Mouse (Mus musculus) c-Kit-positive CD71-positive TER-119-negative erythroid progenitor cells, embryonic 14.5 days (primary cell): ENCODE measurements around the gene Lrat.
A peak's percentile ranks its signal among the peaks of the same experiment; 100 is the strongest.

Experiments
- DNase-seq: peaks from one replicate; pipeline ENCODE4 v3.0.0-alpha.2; 2013; ENCODE audit warnings: low read depth

Lrat gene

DNA sequence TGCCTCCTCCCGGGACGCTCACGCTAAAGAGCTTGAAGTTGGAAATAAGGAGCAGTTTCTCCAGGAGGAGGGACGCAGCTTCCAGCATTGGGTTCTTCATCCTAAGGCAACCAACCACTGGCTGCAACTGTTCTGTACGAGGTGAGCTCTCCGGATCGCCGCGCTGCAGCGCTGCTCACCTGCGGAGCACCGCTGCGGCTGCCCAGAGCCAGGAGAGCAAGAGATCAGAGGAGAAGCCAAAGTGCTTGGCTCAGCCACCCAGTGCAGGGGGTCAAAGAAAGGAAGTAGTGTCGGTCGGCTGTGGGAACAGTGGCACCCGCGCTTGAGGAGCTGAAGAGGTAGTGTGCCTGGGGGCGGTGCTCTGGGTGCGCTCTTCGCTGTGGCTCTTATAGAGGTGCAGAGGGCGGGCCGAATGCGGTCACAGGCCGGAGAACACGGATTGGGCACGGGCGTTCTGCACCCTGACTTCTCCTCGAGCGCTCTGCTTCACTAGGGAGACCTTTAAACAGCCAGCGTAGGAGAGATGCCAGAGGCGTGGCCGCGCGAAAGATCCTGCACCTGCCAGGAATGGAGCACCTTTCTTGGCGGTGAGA is at the start of gene Lrat:
TSS of gene Lrat (minus strand) at position 361 of the 593 bp plus-strand sequence.
- no peak for DNase-seq

DNA sequence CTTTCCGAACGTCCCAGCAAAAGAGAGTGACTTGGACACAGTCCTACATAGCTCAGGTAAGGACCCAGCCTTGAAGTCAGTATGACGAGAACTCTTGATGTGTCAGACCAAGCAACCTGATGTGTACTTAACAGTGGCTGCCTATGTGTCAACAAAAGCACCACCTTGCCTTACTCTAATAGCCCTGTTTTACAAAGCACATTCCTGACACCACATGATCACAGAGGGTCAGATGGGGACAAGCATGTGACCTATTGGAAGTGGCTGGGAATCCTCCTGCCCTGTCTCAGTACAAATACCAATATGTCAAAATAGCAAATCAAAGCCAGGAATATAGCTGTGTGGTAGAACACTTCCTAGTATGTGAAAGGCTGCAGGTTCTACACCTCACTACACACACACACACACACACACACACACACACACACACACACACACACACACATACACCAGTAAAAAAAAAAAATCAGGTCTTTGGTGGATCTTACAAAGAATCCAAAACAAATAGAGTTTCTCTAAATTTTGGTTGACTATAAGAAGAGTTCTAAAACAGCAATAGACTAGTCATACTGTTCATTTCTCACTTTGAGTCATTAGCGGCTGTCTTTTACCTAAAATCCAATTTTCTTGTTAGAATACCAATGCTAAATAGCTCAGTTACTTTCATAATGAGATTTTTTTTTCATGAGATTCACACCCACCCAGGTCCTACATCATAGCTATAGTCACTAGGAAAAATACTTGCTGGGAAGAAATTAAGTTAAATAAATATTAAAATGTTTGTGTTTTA is 48.6 kb upstream of the Lrat start:
- no peak for DNase-seq

DNA sequence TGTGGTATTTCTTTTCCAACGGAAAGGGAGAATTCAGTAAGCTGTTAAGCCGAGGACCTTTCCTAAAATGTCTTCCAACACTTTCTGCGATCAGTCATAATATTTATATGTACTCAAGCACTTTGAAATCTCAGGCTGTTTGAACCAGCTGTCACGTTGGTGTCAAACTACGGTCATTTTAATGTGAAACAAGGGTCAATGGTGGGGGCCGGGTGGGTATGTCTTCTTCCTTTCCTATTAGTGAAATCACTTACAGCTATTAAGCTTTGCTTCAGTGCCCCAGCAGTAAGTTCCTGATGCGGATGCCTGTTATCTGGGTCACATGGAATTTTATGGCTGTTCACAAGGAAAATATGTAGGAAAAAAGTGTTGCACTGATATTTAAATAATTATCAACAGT is 46.9 kb upstream of the Lrat start:
- no peak for DNase-seq

DNA sequence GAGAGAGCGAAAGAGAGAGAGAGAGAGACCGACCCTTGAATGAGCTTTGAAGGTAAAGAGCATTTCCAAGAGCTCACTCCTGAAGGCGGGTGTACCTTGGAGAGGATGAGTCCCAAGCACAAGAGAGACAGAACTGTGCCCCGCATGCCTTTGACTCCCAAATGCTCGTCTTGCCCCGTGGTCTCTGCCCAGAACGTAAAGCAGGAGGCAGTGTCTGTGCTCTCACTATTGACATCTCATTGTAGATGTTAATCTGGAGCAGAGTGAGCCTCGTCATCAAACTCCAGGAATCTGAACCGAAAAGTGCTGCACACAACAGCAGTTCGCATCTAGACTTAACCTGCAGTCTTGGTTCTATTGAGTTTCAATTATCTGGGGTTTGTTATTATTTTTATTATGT is 46.4 kb upstream of the Lrat start:
- no peak for DNase-seq

DNA sequence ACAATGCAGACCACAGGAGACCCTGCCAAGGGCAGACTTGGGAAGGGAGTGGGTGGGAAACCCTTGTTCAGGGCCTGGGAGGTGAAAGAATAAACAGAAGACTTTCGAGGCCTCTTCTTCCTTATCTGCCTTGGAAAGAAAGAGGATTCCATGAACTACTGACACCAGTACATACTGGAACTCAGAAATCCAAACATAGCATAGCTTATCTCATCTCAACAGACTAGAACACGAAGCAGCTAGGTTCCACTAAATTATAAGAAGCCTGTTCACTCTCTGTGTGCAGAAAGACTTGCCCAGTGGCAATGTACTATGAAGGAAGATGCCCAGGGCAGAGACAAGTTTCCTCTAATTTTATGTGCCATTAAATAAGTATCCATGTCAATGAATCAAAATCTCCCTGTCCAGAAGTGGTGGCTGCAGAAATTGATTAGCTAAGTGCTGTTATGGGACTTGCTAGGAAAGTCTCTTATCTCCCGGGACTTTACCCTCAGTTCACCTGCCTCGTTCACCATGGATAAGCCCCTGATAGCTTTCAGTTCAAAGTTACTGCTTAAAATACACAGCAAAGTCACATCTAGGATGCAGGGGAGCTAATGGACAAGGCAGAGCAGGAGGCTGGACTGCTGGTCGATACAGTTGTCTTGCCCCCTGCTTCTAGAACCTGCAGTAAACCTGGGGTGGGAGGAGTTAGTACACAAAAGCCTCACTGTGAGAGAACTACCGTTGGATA is 42.8 kb upstream of the Lrat start:
- DNase-seq, result no peak

DNA sequence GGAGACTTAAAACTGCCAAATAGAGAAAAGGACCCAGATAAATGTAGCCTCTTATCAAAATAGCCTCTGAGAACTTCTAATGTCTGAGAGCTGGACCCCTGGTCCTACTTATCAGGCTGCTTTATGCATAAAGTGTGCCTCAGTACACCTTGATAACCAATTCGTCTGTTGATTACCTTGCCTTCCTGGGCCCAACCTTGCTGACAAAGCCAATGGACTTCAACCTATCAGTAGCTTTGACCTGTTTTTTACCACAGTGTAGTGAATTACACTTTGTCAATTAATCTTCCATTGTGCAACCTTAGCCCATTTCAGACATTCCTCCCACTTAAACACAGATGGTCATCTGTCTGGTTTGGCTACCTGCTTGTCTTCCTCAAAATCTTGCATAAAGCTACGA is 24.1 kb upstream of the Lrat start:
- DNase-seq, result no peak

DNA sequence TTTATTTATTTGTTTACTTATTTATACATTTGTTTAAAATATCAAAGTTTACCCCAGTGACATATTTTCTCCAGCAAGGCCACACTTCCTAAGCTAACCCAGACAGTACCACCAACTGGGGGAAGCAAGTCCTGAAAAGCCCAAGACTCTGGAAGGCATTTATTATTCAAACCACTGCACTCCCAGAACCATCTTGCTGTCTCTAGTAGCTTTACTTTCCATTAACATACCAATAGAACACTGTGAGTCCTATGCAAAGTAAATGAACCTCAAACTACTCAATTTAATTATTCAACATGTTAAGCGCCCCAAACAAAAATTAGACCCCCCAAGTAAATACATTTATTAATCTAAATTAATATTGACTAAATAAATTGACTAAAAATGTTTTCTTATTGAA is 11.9 kb upstream of the Lrat start:
- no peak for DNase-seq

DNA sequence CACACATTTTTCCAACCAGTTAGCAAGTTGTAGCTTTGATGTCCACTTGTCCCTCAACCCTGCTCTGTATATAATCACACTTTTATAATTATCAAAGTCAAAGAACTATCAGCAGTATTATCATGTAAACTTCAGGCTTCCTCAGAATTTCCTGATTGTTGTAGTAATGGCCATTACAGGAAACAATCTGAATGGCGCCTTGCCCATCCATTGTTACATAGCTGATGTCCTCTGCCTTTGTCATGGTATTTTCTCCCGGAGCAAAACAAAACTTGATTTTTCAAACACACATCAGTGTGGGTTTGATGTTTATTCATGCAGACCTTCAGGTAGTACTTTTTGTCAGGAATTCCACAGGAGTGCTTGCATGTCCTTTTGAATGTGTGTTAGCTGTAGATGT is 4.9 kb upstream of the Lrat start:
- no peak for DNase-seq

DNA sequence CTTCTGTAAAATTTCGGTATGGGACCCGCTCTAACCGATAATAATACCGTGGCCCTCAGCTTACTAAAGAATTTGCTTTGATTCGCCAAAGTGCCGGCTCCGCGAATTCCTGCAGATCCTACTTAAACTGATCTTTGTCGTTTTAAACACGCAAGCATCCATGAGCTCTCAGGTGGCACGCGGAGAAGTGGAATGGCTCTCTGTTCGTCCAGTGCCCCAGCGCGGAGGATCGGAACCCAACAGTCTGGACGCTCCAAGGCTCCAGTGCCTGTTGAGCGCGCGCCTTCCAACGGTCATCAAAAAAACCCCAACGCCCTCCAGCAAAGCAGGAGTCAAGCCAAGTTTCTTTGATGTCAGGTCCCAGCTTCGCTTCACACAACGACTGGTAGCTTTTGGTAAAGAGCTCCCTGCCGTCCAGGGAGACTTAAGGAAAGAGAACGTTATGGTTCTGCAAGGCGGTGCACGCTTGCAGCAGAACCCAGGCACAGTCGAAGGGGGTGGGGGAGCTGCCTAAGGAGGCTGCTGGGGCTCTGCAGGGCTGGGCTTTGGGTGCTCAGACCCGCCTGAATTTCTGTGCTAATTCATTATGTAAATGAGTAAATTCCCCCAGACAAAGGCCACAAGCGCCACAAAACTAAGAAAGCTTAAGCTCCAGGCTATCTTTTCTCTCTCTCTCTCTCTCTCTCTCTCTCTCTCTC is 587 bp upstream of the Lrat start:
- no peak for DNase-seq

DNA sequence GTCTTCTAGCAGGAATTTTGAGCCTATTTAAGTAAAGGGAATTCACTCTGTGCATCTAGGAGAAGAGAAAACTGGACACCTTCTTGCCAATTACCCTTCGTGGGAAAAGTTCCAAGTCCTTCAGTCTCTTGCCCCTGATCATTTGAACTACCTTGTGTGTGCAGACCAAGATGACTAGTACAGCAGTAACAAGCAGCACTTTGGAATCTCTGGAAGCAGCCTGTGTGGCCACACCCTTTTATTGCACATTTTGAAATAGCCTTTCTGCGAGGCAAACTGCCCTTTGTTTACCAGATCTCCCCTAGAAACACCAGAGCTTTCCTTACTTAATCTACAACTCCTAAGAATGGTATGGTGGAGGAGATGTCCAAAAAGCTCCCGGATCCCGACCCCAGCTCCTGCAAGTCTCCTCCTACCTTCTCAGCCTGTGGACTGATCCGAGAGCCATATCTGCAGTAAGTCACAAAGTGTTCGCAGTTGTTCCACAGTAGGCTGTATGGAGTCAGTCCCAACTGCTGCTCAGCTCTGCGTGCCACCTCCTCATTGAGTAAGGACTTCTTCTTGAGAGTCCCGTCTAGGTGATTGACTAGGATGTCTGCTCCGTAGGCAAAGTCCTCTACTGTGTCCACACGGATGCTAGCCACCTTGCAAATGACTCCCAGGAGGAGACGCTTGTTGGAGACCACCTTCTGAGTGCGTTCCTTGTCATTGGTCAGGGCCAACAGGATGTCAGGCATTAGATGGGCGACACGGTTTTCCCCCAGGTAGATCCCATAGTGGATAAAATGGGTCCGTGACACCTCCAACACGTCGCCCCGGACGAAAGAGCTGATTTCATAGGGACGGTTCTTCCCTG is 788 bp downstream of the Lrat start:
- DNase-seq, result no peak

DNA sequence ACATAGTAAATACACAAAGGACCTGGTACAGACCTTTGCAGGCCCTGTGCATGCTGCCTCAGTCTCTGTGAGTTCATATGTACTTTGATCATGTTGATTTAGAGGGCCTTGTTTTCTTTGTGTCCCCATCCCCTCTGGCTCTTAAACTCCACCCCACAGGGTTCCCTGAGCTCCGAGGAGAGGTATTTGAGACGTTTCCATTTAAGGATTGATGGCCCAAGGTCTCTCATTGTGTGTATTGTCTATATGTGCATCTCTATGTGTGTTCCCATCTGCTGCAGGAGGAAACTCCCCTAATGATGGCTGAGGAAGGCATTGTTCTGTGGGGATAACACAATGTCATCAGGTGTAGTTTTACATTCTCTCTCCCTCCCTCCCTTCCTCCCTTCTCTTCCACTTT is 14.9 kb downstream of the Lrat start:
- no peak for DNase-seq

DNA sequence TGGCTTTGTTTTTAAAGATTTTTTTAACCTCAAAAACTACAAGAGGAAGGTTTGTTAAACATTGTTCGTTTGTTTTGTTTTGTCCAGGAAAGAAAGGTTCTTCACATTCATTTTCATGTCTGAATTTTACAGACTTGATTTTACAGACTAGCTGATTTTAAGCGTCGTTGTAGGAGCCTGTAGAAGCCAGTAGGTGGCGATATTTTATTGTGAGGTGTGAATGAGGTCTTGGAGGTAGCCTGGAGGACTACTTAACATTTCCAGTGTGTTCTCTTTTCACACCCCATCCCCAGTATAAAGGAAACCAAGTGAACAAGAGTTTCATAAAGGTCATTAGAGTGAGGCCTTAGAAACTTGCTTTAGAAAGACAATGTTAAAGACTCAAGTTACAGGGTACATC is 26.5 kb downstream of the Lrat start:
- peak; percentile 4 for DNase-seq

DNA sequence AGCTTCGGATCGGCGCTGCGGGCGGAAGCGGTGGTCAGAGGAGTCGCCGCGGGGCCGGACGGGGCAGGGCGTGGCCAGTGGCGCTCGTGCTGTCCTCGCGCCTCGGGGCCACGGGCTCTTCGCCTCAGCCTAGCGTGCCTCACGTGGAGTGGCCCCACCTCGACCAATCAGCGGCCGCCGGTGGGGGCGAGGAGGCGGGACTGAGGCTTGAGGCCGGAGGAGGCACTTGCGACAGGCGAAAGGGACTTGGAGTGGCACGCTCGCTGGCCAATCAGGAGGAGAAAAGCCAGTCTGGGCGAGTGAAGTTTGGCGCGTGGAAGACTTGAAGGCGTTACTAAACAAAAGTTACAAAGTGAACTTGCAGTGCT is 27.4 kb downstream of the Lrat start, which contains the start of gene Rbm46:
TSS of gene Rbm46 (minus strand) at position 112 of the 368 bp plus-strand sequence.
- DNase-seq, result peak; percentile 1

DNA sequence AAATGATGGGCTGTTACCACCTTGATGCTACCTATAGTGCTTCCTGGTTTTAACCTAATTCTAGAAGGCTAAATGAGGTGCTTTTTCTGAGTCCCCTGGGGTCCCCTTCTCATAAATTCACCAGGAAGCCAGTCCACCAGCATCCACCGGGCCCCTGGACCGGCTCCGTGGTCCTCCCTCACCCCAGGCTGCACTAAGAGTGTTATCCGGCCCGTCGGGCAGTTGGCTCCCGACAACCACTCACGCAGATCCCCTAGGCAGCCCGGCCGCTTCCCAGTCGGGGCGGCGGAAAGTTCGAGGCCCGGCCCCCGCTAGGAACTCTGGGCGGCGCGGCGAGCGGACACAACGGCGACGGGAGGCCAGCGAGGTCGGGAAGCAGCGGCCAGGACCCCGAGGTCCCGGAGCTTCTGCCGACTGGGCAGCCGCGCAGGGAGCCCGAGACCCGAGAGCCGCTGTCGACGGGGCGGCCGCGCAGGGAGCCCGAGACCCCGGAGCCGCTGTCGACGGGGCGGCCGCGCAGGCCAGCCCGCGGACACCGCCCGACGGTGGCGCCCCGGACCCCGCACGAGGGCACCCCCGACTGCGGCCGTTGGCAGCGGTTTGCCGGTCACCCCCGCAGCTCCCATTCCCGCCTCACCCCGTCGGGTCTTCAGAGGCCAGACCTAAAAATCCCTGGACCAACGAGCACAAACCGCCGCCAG is 28.0 kb downstream of the Lrat start:
- DNase-seq, result no peak

DNA sequence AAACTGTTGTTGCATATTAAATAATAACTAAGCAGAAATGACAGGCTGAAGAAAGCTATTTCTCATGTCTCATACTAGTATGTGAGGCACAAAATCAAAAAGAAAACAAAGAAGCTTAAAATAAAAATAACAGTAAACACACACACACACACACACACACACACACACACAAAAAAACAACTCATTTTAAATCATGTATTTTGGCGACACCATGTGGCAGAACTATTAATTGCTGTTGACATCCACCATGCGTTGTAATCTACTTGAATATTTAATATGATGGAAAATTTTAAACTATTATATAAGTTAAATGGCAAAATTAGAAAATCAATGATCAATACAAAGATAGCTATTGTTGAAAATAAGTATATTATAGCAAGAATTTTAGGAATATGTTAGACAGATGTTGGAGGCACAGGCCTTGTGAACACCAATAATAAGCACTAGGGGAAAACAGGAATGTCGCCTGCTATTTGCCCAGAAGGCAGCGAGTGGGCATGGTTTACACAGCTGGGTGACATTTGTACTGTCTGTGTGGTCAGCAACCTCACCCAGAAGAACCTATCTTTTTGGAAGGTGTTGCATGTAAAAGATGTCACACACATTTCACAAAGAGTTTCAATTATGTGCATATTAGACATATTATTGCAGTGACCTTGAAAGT is 46.2 kb downstream of the Lrat start:
- DNase-seq, result peak; percentile 7
